Mouse (Mus musculus): ENCODE measurements at regions not wholly inside any gene's neighbourhood (a gene's known extent, or its start where the extent isn't known, plus 50 kb on each side); places are given as distances from the start of the nearest gene placed in this dataset.

DNA sequence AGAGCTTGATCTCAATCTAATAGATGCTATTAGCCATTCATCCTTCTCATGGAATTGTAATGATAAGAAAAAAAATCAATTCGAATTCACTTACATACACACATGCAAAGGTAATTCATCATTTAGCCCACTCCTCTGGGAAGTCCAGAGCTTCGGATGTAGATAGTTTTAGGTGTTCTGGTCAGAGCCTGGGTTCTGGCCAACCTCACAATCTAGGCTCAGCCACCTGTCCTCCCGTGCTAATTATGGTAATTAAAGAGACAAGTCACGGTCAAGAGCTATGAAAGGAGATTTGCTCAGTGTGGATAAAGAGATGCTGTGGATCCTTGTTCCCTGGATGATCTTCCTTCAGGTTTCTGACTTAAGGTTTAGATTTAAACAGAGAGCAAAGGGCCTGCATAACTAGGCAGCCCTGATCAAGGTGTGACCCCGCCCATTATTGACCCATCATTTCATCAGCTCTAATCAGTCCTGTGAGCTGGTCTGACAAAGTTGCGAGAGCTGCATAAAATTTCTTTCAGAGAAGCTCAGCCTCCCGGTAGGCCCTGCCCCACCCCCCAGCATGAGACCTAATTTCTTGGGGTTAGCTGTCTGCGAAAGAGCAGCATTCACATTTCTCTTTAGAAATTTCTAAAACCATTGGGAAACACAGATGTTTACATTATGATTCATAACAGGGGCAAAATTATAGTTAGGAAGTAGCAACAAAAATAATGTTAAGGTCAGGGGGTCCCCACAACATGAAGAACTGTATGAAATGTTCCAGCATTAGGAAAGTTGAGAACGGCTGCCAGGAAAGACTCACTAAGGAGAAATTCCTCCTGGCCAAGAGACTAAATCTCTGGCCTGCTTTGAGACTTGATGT is 98.3 kb upstream of the Slc25a26 start:
- peaks cover 5% of the 10 kb centered on the region for H3K4me1 ChIP-seq (ENCODE audit: insufficient read depth, low read length)
- ATAC-seq (no peak), DNase-seq (ENCODE audit: low spot score) (no peak)
- TF ChIP-seq CTCF (IDR thresholded peaks at IDR 0.05; ENCODE audit: low read depth): no peak
- no peak overlapping the region; the same call in 1 of the 2 replicates for H3K4me2 ChIP-seq (ENCODE audit: low read depth, low read length)
- H3K9ac ChIP-seq (replicated peaks; ENCODE audit: low read length): no peak overlapping the region
- H3K36me3 ChIP-seq (ENCODE audit: insufficient read depth, low read length): no peaks in the 10 kb centered on the region
- 49% methylated on average over 9 of the region's 9 CpGs for WGBS
- no peaks in the 10 kb centered on the region for H3K9me3 ChIP-seq (ENCODE audit: low read length)
- no peaks in the 10 kb centered on the region for H3K27me3 ChIP-seq (ENCODE audit: insufficient read depth, low read length)
- no peak overlapping the region for H3K4me3 ChIP-seq (ENCODE audit: low read length)
- H3K27ac ChIP-seq: no peak overlapping the region

- Histone ChIP-seq H3K4me1 (ENCODE audit: insufficient read depth, low read length) (peaks cover 5% of the 10 kb centered on the region), H3K9ac (replicated peaks; ENCODE audit: low read length) (no peak overlapping the region), H3K4me2 (ENCODE audit: low read depth, low read length) (peak overlapping the region; percentile 53), H3K4me3 (ENCODE audit: low read length) (peak overlapping the region; percentile 20; the same call in 1 of the 2 replicates), H3K27ac (peak overlapping the region; percentile 32; the same call in 1 of the 2 replicates), H3K27me3 (ENCODE audit: insufficient read depth, low read length) (no peaks in the 10 kb centered on the region), H3K36me3 (ENCODE audit: insufficient read depth, low read length) (no peaks in the 10 kb centered on the region), H3K9me3 (ENCODE audit: low read length) (no peaks in the 10 kb centered on the region)
- WGBS: 17% methylated on average over 14 of the region's 14 CpGs
- ATAC-seq (peak; percentile 53; the same call in 1 of the 2 replicates), DNase-seq (ENCODE audit: low spot score) (peak; percentile 60)
- TF ChIP-seq CTCF (IDR thresholded peaks at IDR 0.05; ENCODE audit: low read depth): no peak; the same call in 1 of the 2 replicates
Observed at GRCm38 (mm10) chr6:94401061-94401591, 99.0 kb upstream of the Slc25a26 start.

- 30% methylated on average over 13 of the region's 13 CpGs for WGBS
- Histone ChIP-seq H3K27me3 (ENCODE audit: insufficient read depth, low read length) (no peaks in the 10 kb centered on the region), H3K4me2 (ENCODE audit: low read depth, low read length) (peak overlapping the region; percentile 53), H3K4me3 (ENCODE audit: low read length) (peak overlapping the region; percentile 20), H3K9ac (replicated peaks; ENCODE audit: low read length) (no peak overlapping the region), H3K36me3 (ENCODE audit: insufficient read depth, low read length) (no peaks in the 10 kb centered on the region), H3K27ac (peak overlapping the region; percentile 32; the same call in 1 of the 2 replicates), H3K9me3 (ENCODE audit: low read length) (no peaks in the 10 kb centered on the region), H3K4me1 (ENCODE audit: insufficient read depth, low read length) (peaks cover 5% of the 10 kb centered on the region)
- DNase-seq (ENCODE audit: low spot score) (peak; percentile 63), ATAC-seq (peak; percentile 74)
- peak; percentile 78 for TF ChIP-seq CTCF (IDR thresholded peaks at IDR 0.05; ENCODE audit: low read depth)
Observed at GRCm38 (mm10) chr6:94400471-94401051, 99.6 kb upstream of the Slc25a26 start.

DNA sequence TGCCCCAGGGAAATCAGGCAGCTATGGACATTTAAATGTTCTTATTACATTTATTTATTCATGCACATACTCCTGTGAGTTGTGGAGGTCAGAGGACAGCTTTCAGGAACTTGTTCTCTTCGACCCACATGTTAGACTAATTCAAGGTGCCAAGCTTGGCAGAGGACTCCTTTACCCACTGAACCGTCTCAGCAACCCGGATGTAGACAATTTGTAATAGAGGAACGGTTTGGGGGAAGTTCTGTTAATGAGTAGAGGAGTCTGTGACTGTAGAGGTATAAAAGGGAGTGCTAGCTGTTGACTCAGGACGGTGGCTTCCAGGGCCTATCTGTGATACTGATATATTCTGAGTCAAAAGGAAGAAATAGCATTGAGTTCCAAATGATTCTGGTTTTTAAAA is 107.4 kb upstream of the Magi1 start:
- Histone ChIP-seq H3K27me3 (ENCODE audit: insufficient read depth, low read length) (no peaks in the 10 kb centered on the region), H3K27ac (no peak overlapping the region), H3K4me2 (ENCODE audit: low read depth, low read length) (no peak overlapping the region), H3K9me3 (ENCODE audit: low read length) (no peaks in the 10 kb centered on the region), H3K4me1 (ENCODE audit: insufficient read depth, low read length) (no peaks in the 10 kb centered on the region), H3K36me3 (ENCODE audit: insufficient read depth, low read length) (no peaks in the 10 kb centered on the region), H3K9ac (replicated peaks; ENCODE audit: low read length) (no peak overlapping the region), H3K4me3 (ENCODE audit: low read length) (no peak overlapping the region)
- ATAC-seq (no peak), DNase-seq (ENCODE audit: low spot score) (no peak)
- TF ChIP-seq CTCF (IDR thresholded peaks at IDR 0.05; ENCODE audit: low read depth): no peak
- WGBS: 48% methylated on average over 5 of the region's 5 CpGs

- Histone ChIP-seq H3K4me1 (ENCODE audit: insufficient read depth, low read length) (no peaks in the 10 kb centered on the region), H3K27ac (no peak overlapping the region), H3K27me3 (ENCODE audit: insufficient read depth, low read length) (no peaks in the 10 kb centered on the region), H3K36me3 (ENCODE audit: insufficient read depth, low read length) (no peaks in the 10 kb centered on the region), H3K9me3 (ENCODE audit: low read length) (no peaks in the 10 kb centered on the region), H3K4me2 (ENCODE audit: low read depth, low read length) (no peak overlapping the region), H3K4me3 (ENCODE audit: low read length) (no peak overlapping the region), H3K9ac (replicated peaks; ENCODE audit: low read length) (no peak overlapping the region)
- DNase-seq (ENCODE audit: low spot score) (no peak), ATAC-seq (no peak)
- no peak for TF ChIP-seq CTCF (IDR thresholded peaks at IDR 0.05; ENCODE audit: low read depth)
- 90% methylated on average over 2 of the region's 2 CpGs for WGBS
Observed at GRCm38 (mm10) chr6:94390403-94390802, 106.7 kb upstream of the Magi1 start.

DNA sequence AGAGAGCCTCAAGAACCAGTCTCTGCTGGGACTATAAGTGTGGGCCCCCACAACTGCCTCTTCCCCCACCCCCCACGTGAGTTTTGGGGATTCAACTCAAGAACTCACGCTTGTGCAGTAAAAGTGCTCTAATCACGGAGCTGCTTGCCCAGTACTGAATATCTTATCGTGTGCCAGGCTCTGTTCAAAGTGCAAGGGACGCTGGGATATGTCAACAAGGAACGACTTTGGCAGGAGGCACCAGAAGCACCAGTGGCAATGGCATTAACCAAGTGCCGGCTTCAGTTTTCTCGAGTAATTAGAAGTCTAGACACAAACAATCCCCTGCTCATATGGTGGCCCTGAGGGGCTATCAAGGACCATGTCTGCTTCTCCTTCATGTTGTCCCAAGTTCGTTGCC is 106.0 kb upstream of the Magi1 start:
- no peak overlapping the region for H3K27ac ChIP-seq
- H3K36me3 ChIP-seq (ENCODE audit: insufficient read depth, low read length): no peaks in the 10 kb centered on the region
- no peaks in the 10 kb centered on the region for H3K27me3 ChIP-seq (ENCODE audit: insufficient read depth, low read length)
- H3K4me2 ChIP-seq (ENCODE audit: low read depth, low read length): no peak overlapping the region
- ATAC-seq (no peak), DNase-seq (ENCODE audit: low spot score) (no peak)
- no peak for TF ChIP-seq CTCF (IDR thresholded peaks at IDR 0.05; ENCODE audit: low read depth)
- no peaks in the 10 kb centered on the region for H3K9me3 ChIP-seq (ENCODE audit: low read length)
- H3K4me3 ChIP-seq (ENCODE audit: low read length): no peak overlapping the region
- no peaks in the 10 kb centered on the region for H3K4me1 ChIP-seq (ENCODE audit: insufficient read depth, low read length)
- WGBS: 73% methylated on average over 9 of the region's 9 CpGs
- H3K9ac ChIP-seq (replicated peaks; ENCODE audit: low read length): no peak overlapping the region

Measured in hindbrain, postnatal 0 days (tissue).